Mouse (Mus musculus): ENCODE measurements around the gene Tceal8. TPM values are rescaled to one million over a fixed set of nuclear protein-coding genes. Genes with fewer than 3 reads are reported as not detected.

The Tceal8 gene
- polyA plus RNA-seq, 1 experiment: 291 TPM

DNA sequence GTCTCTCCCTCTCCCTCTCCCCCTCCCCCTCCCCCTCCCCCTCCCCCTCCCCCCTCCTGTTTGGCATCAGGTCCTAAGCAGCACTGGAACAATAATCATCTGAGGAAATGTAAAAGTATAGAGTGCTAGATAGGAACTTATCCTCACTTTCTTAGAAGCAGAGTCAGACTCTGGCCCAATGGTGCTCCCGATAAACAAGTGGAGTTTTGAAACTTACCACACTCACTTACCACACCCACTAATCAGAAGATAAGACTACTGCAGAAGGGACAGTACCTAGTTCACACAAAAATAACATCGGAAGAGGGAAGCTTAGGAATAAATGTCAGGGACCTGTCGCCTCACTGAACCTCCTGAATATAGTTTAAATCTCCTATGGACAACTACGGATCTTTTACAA lies 36.6 kb downstream of the Tceal8 start:
- no peak overlapping the region for H3K4me3 ChIP-seq (ENCODE audit: insufficient read depth, low read length)
- H3K4me1 ChIP-seq (ENCODE audit: control insufficient read depth, insufficient read depth, low read length): no peaks in the 10 kb centered on the region
- H3K27ac ChIP-seq (ENCODE audit: insufficient read depth, low read length): no peak overlapping the region
- TF ChIP-seq CTCF (IDR thresholded peaks at IDR 0.05; ENCODE audit: borderline replicate concordance, insufficient read depth, low read length): no peak
- no peak for TF ChIP-seq POLR2A (IDR thresholded peaks at IDR 0.05; ENCODE audit: low read depth, low read length)

DNA sequence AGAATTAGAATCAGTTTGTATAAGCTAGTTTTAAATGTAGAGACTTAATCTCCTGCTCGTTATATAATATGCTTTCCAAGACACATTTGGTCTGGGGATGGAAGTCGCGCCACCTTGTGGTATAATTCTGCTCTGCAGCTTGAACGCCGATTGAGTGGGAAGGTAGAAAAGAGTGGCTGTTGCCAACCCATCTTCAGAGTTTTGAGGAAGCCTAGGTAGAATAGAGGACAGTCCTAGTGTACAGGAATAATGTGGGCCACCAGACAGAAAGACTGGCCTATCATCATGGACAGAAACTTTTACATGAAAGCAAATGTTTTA lies 44.4 kb downstream of the Tceal8 start:
- Histone ChIP-seq H3K27ac (ENCODE audit: insufficient read depth, low read length) (no peak overlapping the region), H3K4me1 (ENCODE audit: control insufficient read depth, insufficient read depth, low read length) (no peaks in the 10 kb centered on the region), H3K4me3 (ENCODE audit: insufficient read depth, low read length) (no peak overlapping the region)
- TF ChIP-seq POLR2A (IDR thresholded peaks at IDR 0.05; ENCODE audit: low read depth, low read length) (no peak), CTCF (IDR thresholded peaks at IDR 0.05; ENCODE audit: borderline replicate concordance, insufficient read depth, low read length) (no peak)

DNA sequence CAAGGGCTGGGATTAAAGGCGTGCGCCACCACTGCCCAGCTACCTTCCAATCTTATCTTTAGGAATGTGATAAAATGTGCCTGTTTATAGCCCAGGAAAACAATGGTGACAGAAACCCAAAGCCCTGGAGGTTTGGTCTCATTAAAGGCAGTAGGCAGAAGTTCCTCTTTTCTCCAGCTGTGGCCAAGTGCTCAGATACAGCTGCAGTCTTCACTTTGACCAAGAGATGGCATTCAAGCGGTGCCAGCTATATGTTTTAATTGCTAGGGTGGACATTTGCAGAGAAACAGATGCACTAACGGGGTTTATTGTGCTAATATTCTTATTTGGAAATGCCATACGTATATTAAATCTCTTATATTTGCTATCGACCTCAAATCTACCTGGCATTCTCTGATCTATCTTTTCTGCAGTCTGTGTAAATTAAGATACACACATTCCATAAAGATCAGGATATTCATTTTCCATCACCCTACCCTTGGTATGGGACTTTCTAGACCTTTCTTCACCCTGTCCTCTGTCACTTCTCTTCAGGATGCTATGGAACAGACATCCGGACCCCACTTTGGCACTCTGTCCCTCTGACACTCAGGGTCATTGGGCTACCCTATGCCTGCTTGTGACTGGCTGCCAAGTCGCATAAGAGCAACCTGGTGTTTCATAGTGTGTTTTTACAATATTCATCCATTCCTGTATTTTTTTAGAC lies 45.0 kb downstream of the Tceal8 start:
- Histone ChIP-seq H3K27ac (ENCODE audit: insufficient read depth, low read length) (no peak overlapping the region), H3K4me1 (ENCODE audit: control insufficient read depth, insufficient read depth, low read length) (no peaks in the 10 kb centered on the region), H3K4me3 (ENCODE audit: insufficient read depth, low read length) (no peak overlapping the region)
- TF ChIP-seq POLR2A (IDR thresholded peaks at IDR 0.05; ENCODE audit: low read depth, low read length) (no peak), CTCF (IDR thresholded peaks at IDR 0.05; ENCODE audit: borderline replicate concordance, insufficient read depth, low read length) (no peak)

Other genes starting within 250 kb of the Tceal8 start
- 27.2 and 44.8 TPM in 2 replicates for gene Arxes2, start 178.5 kb downstream of the Tceal8 start, polyA plus RNA-seq (2011; ENCODE audit: insufficient read length, low read depth, missing spikeins)
- 3.6 and 12.2 TPM in 2 replicates for gene Arxes1, start 139.0 kb downstream of the Tceal8 start, polyA plus RNA-seq (2011; ENCODE audit: insufficient read length, low read depth, missing spikeins)
- not detected in 2 replicates for gene Bex2, start 104.1 kb downstream of the Tceal8 start, polyA plus RNA-seq (2011; ENCODE audit: insufficient read length, low read depth, missing spikeins)
- not detected in 2 replicates for gene Nxf3, start 87.1 kb downstream of the Tceal8 start, polyA plus RNA-seq (2011; ENCODE audit: insufficient read length, low read depth, missing spikeins)
- 0.80 TPM in 1 of 2 replicates, not detected in the other for gene Bex4, start 33.3 kb downstream of the Tceal8 start, polyA plus RNA-seq (2011; ENCODE audit: insufficient read length, low read depth, missing spikeins)
- gene Tceal5, start 31.5 kb upstream of the Tceal8 start, polyA plus RNA-seq (2011; ENCODE audit: insufficient read length, low read depth, missing spikeins): 1.2 and 2.8 TPM in 2 replicates
- gene Tceal7, start 42.4 kb upstream of the Tceal8 start, polyA plus RNA-seq (2011; ENCODE audit: insufficient read length, low read depth, missing spikeins): not detected in 2 replicates
- gene Bex1, start 43.2 kb upstream of the Tceal8 start, polyA plus RNA-seq (2011; ENCODE audit: insufficient read length, low read depth, missing spikeins): 1.8 TPM in 1 of 2 replicates, not detected in the other
- 254 and 302 TPM in 2 replicates for gene Tceal9, start 72.7 kb upstream of the Tceal8 start, polyA plus RNA-seq (2011; ENCODE audit: insufficient read length, low read depth, missing spikeins)
- 197 and 203 TPM in 2 replicates for gene Bex3, start 97.9 kb upstream of the Tceal8 start, polyA plus RNA-seq (2011; ENCODE audit: insufficient read length, low read depth, missing spikeins)

Measured in embryonic fibroblast, embryonic 13.5 days (primary cell).